Mouse (Mus musculus) lung, embryonic 14.5 days (tissue): ENCODE measurements around the gene Flywch2. TPM values are rescaled to one million over a fixed set of nuclear protein-coding genes. Genes with fewer than 3 reads are reported as not detected.

Experiments used
- ATAC-seq: fragments of 200-750 bp; cut with Nextera tagmentation; 2 replicates; pipeline ENCODE4 v1.8.0; 2017; ENCODE audit warnings: mild to moderate bottlenecking, moderate TSS enrichment, moderate library complexity; ENCODE audit not compliant: insufficient read depth
- DNase-seq: peaks from one replicate; pipeline ENCODE4 v3.0.0-alpha.2; 2015
- H3K27ac ChIP-seq: fragments of 300-500 bp; sonication (generic); 2 replicates; pipeline ENCODE4 v1.5.1; 2014; ENCODE audit warnings: low read depth, mild to moderate bottlenecking, moderate library complexity
- H3K27me3 ChIP-seq: fragments of 300-500 bp; sonication (generic); 2 replicates; pipeline ENCODE4 v1.6.1; 2014; ENCODE audit warnings: low read length, control low read depth; ENCODE audit not compliant: insufficient read depth
- H3K36me3 ChIP-seq: fragments of 300-500 bp; sonication (generic); 2 replicates; pipeline ENCODE4 v1.6.1; 2014; ENCODE audit warnings: control low read depth; ENCODE audit not compliant: insufficient read depth
- H3K4me1 ChIP-seq: fragments of 300-500 bp; sonication (generic); 2 replicates; pipeline ENCODE4 v1.6.1; 2014; ENCODE audit warnings: antibody characterized with exemption, control low read depth; ENCODE audit not compliant: insufficient read depth
- H3K4me2 ChIP-seq: fragments of 300-500 bp; sonication (generic); 2 replicates; pipeline ENCODE4 v1.6.1; 2014; ENCODE audit warnings: mild to moderate bottlenecking
- H3K4me3 ChIP-seq: fragments of 300-500 bp; sonication (generic); 2 replicates; pipeline ENCODE4 v1.5.1; 2014; ENCODE audit warnings: low read depth, low read length
- H3K9ac ChIP-seq: fragments of 300-500 bp; sonication (generic); 2 replicates; pipeline ENCODE4 v1.6.1; 2014
- H3K9me3 ChIP-seq: fragments of 300-500 bp; sonication (generic); 2 replicates; pipeline ENCODE4 v1.6.1; 2016; ENCODE audit warnings: low read depth, low read length, control low read depth
- CTCF ChIP-seq: IDR thresholded peaks from 2 replicates; pipeline ENCODE4 v1.5.1; 2016; ENCODE audit warnings: antibody characterized with exemption, low read depth
- WGBS: fragments of 180-500 bp; shearing (Covaris S2); extraction: QIAGEN DNeasy Blood & Tissue Kit; methylation state at CpG from one replicate; pipeline ENCODE4 v1.1.7; 2014; 5-methylcytosine and 5-hydroxymethylcytosine counted together
- polyA plus RNA-seq: library from polyadenylated mRNA; unstranded; fragments of >200 nt; fragmentation: Nextera tagmentation; extraction: Ambion mirVana; gene quantifications from 2 replicates; pipeline ENCODE4 v1.2.1, GENCODE M21; 2014

Flywch2 gene
- polyA plus RNA-seq, 1 experiment from 2014 or later = 28.4 TPM

DNA sequence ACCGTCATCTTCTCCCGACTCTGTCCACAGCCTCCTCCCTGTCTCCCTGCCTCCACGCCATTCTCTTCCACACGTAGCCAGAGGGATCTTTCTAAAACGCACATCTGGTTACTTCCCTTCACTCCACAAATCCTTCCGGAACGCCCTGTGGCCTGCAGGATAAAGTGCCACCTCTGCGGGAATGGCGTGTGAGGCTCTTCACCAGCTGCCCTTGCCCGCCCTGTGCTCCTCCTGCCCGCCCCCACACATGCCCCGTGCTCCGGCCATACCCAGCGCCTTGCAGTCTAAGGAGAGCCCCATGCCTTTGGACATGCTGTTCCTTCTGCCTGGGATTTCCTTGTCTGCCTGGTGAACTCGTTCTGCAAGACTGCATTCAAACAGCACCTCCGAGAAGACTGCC, 37.1 kb upstream of the Flywch2 start:
- ATAC-seq = no peak
- 0 out of 2 replicates have a peak, but pooled peaks cover 5% of the 10 kb centered on the region for H3K4me1 ChIP-seq

DNA sequence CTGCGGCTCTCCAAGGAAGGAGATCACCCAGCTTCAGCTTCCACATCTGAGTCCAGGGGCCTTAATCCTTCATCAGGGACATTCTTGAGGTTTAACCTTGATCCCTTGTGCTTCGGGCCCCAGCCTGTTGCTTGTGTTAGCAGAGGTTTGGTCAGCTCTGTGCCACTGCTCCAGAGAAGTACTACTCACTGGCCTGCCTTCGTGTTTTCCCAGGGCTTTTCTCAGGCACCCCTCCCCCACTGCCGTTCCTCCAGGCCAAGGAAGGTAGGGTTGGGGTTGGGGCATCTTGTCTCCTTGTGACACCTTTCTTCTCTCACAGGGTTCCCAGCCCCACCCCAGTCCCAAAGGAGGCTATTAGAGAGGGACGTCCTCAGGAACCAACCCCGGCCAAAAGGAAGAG, 36.2 kb upstream of the Flywch2 start:
- Histone ChIP-seq H3K9me3 (peaks cover 5% of the 10 kb centered on the region; the same call in 1 of the 2 replicates), H3K36me3 (peaks cover 100% of the 10 kb centered on the region), H3K27ac (no peak overlapping the region), H3K9ac (no peak overlapping the region), H3K4me3 (no peak overlapping the region), H3K4me2 (no peak overlapping the region), H3K27me3 (no peaks in the 10 kb centered on the region), H3K4me1 (no peaks in the 10 kb centered on the region)
- ATAC-seq (no peak), DNase-seq (no peak)
- no peak for TF ChIP-seq CTCF
- 62% methylated on average over 6 of the region's 6 CpGs for WGBS

More for the DNA sequence above, 37.1 kb upstream of the Flywch2 start:
- Histone ChIP-seq H3K4me2 (no peak overlapping the region), H3K9me3 (no peaks in the 10 kb centered on the region), H3K4me3 (no peak overlapping the region), H3K9ac (no peak overlapping the region), H3K27me3 (no peaks in the 10 kb centered on the region), H3K36me3 (peaks cover 94% of the 10 kb centered on the region), H3K27ac (no peak overlapping the region)
- no peak for DNase-seq
- TF ChIP-seq CTCF = no peak
- WGBS = 78% methylated on average over 16 of the region's 16 CpGs

DNA sequence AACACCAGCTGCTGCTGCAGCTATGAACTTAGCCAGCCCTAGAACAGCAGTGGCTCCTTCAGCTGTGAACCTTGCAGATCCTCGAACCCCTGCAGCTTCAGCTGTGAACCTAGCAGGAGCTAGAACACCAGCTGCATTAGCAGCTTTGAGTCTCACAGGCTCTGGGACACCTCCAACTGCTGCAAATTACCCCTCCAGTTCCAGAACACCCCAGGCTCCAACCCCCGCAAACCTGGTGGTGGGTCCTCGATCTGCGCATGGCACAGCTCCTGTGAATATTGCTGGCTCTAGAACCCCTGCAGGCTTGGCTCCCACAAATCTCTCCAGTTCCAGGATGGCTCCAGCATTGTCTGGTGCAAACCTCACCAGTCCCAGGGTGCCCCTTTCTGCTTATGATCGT, 34.9 kb upstream of the Flywch2 start:
- TF ChIP-seq CTCF = no peak
- Histone ChIP-seq H3K4me3 (no peak overlapping the region), H3K27ac (no peak overlapping the region), H3K36me3 (peaks cover 100% of the 10 kb centered on the region), H3K9me3 (peaks cover 6% of the 10 kb centered on the region; the same call in 1 of the 2 replicates), H3K4me1 (no peaks in the 10 kb centered on the region), H3K27me3 (no peaks in the 10 kb centered on the region), H3K9ac (no peak overlapping the region), H3K4me2 (no peak overlapping the region)
- no peak for DNase-seq
- 96% methylated on average over 5 of the region's 5 CpGs for WGBS
- ATAC-seq = 0 out of 2 replicates have a peak, but pooled peaks have one; percentile 8

GRCm38 (mm10) chr17:23819235-23819634, 33.4 kb upstream of the Flywch2 start:
- WGBS = 97% methylated on average over 25 of the region's 25 CpGs
- no peak for TF ChIP-seq CTCF
- Histone ChIP-seq H3K4me1 (no peaks in the 10 kb centered on the region), H3K4me3 (no peak overlapping the region), H3K27me3 (no peaks in the 10 kb centered on the region), H3K27ac (no peak overlapping the region), H3K4me2 (no peak overlapping the region), H3K9me3 (peaks cover 6% of the 10 kb centered on the region; the same call in 1 of the 2 replicates), H3K36me3 (peaks cover 100% of the 10 kb centered on the region), H3K9ac (no peak overlapping the region)
- no peak for ATAC-seq
- no peak for DNase-seq

DNA sequence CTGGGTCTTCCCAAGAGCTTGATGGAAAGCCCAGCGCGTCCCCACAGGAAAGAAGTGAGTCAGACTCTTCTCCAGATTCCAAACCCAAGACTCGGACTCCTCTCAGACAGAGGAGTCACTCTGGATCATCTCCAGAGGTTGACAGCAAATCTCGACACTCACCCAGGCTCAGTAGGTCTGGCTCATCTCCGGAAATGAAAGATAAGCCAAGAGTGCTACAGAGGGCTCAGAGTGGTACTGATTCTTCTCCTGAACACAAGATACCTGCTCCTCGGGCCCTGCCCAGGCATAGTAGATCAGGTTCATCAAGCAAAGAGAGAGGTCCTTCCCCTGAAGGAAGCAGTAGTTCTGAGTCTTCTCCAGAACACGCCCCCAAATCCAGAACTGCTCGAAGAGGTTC, 32.7 kb upstream of the Flywch2 start:
- DNase-seq = no peak
- peaks cover 6% of the 10 kb centered on the region; the same call in 1 of the 2 replicates for H3K9me3 ChIP-seq

DNA sequence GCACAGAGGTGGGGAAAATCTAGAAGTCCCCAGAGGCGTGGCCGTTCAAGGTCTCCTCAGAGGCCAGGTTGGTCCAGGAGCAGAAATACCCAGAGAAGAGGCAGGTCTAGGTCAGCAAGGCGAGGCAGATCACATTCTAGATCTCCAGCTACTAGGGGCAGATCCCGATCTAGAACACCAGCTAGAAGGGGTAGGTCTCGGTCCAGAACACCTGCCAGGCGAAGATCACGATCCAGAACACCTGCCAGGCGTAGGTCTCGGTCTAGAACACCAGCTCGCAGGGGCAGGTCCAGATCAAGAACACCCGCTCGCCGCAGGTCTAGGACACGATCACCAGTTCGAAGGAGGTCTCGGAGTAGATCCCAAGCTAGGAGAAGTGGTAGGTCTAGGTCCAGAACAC, 29.8 kb upstream of the Flywch2 start:
- H3K27ac ChIP-seq = no peak overlapping the region
- no peak overlapping the region for H3K9ac ChIP-seq
- no peaks in the 10 kb centered on the region for H3K27me3 ChIP-seq
- no peaks in the 10 kb centered on the region for H3K4me1 ChIP-seq
- H3K4me2 ChIP-seq = no peak overlapping the region
- no peak overlapping the region for H3K4me3 ChIP-seq
- TF ChIP-seq CTCF = no peak
- 95% methylated on average over 16 of the region's 16 CpGs for WGBS
- ATAC-seq = no peak
- H3K36me3 ChIP-seq = peaks cover 98% of the 10 kb centered on the region
- no peak for DNase-seq
- peaks cover 6% of the 10 kb centered on the region; the same call in 1 of the 2 replicates for H3K9me3 ChIP-seq

More for the DNA sequence above, 32.7 kb upstream of the Flywch2 start:
- ATAC-seq = no peak
- TF ChIP-seq CTCF = no peak
- 95% methylated on average over 8 of the region's 8 CpGs for WGBS
- H3K27me3 ChIP-seq = no peaks in the 10 kb centered on the region
- no peak overlapping the region for H3K9ac ChIP-seq
- H3K27ac ChIP-seq = no peak overlapping the region
- no peaks in the 10 kb centered on the region for H3K4me1 ChIP-seq
- H3K4me2 ChIP-seq = no peak overlapping the region
- no peak overlapping the region for H3K4me3 ChIP-seq
- H3K36me3 ChIP-seq = peaks cover 100% of the 10 kb centered on the region

GRCm38 (mm10) chr17:23807918-23808317, 22.0 kb upstream of the Flywch2 start:
- ATAC-seq = no peak
- DNase-seq = no peak
- peaks cover 14% of the 10 kb centered on the region; the same call in 1 of the 2 replicates for H3K4me1 ChIP-seq
- 90% methylated on average over 3 of the region's 3 CpGs for WGBS
- no peak for TF ChIP-seq CTCF
- H3K27ac ChIP-seq = no peak overlapping the region
- peaks cover 62% of the 10 kb centered on the region for H3K36me3 ChIP-seq
- no peaks in the 10 kb centered on the region for H3K27me3 ChIP-seq
- H3K4me2 ChIP-seq = no peak overlapping the region
- H3K9ac ChIP-seq = no peak overlapping the region
- H3K9me3 ChIP-seq = no peaks in the 10 kb centered on the region
- H3K4me3 ChIP-seq = no peak overlapping the region
